Mouse (Mus musculus) testis, postnatal 10 days (tissue): ENCODE measurements around the gene Dgkh.

Experiments
- DNase-seq: peaks from one replicate; pipeline ENCODE4 v3.0.0; 2021; ENCODE audit warnings: low spot score

Dgkh gene

GRCm38 (mm10) chr14:78674606-78675005, 58.0 kb downstream of the Dgkh start:
- no peak for DNase-seq

GRCm38 (mm10) chr14:78669986-78670385, 62.6 kb downstream of the Dgkh start:
- no peak for DNase-seq

GRCm38 (mm10) chr14:78668291-78668690, 64.3 kb downstream of the Dgkh start:
- DNase-seq: peak; percentile 81

- no peak for DNase-seq
Measured at GRCm38 (mm10) chr14:78667763-78668162, 64.8 kb downstream of the Dgkh start.

- DNase-seq: no peak
Measured at GRCm38 (mm10) chr14:78662641-78663040, 69.9 kb downstream of the Dgkh start.

- no peak for DNase-seq
Measured at GRCm38 (mm10) chr14:78661462-78661861, 71.1 kb downstream of the Dgkh start.

GRCm38 (mm10) chr14:78658697-78659096, 73.9 kb downstream of the Dgkh start:
- DNase-seq: no peak

- DNase-seq: no peak
Measured at GRCm38 (mm10) chr14:78656832-78657626, 75.5 kb downstream of the Dgkh start.

GRCm38 (mm10) chr14:78654939-78655556, 77.5 kb downstream of the Dgkh start:
- no peak for DNase-seq

- no peak for DNase-seq
Measured at GRCm38 (mm10) chr14:78654196-78654595, 78.4 kb downstream of the Dgkh start.

- no peak for DNase-seq
Measured at GRCm38 (mm10) chr14:78653333-78653732, 79.2 kb downstream of the Dgkh start.

- no peak for DNase-seq
Measured at GRCm38 (mm10) chr14:78651696-78652095, 80.9 kb downstream of the Dgkh start.

- DNase-seq: no peak
Measured at GRCm38 (mm10) chr14:78650379-78651095, 82.0 kb downstream of the Dgkh start.

- DNase-seq: no peak
Measured at GRCm38 (mm10) chr14:78649525-78650274, 82.9 kb downstream of the Dgkh start.

GRCm38 (mm10) chr14:78645622-78646021, 87.0 kb downstream of the Dgkh start:
- DNase-seq: no peak

- no peak for DNase-seq
Measured at GRCm38 (mm10) chr14:78641314-78641713, 91.3 kb downstream of the Dgkh start.

GRCm38 (mm10) chr14:78639691-78640090, 92.9 kb downstream of the Dgkh start:
- no peak for DNase-seq

GRCm38 (mm10) chr14:78635612-78636400, 96.8 kb downstream of the Dgkh start:
- DNase-seq: no peak

GRCm38 (mm10) chr14:78632747-78633146, 99.8 kb downstream of the Dgkh start:
- DNase-seq: no peak

GRCm38 (mm10) chr14:78630923-78631875, 101.4 kb downstream of the Dgkh start:
- DNase-seq: no peak
